Mouse (Mus musculus) adrenal gland (tissue): ENCODE measurements around the gene Samd9l.
"Not testable (repeated sequence)": the region's sequence is repeated elsewhere in the genome, so short reads cannot be mapped to it uniquely, and the experiment has no call there.

Experiments
- intact Hi-C: fragments of 180-260 bp; cut with DNase I; formaldehyde crosslinking; loops from one replicate; pipeline ENCODE4 v1.15.1; 2025
- long read RNA-seq, 2 experiments: library from polyadenylated mRNA; unstranded; transcript quantifications; one replicate each; pipeline ENCODE4 v2.0.0; 2020; ENCODE audit warnings: borderline replicate concordance in 1 of 2; ENCODE audit not compliant: insufficient replicate concordance in 1 of 2

Gene Samd9l
- long read RNA-seq, experiment 1, partial matches to known transcripts = 2 of 3 reads
- long read RNA-seq, experiment 1, other reads (novel, unspliced or antisense) = 1 of 3 reads
- long read RNA-seq, experiment 2, full-length matches to known transcripts = 1 of 2 reads
- long read RNA-seq, experiment 2, partial matches to known transcripts = 0 of 2 reads
- long read RNA-seq, experiment 2, other reads (novel, unspliced or antisense) = 1 of 2 reads

GRCm38 (mm10) chr6:3399340-3400068 is at the start of gene Samd9l:
Gene Samd9l (minus strand): TSS chr6:3399572.
- intact Hi-C loops = not testable (repeated sequence)

- intact Hi-C loops = no loop called here
Measured at GRCm38 (mm10) chr6:3447404-3447803, 48.0 kb upstream of the Samd9l start.

GRCm38 (mm10) chr6:3443905-3444304 is 44.5 kb upstream of the Samd9l start:
- intact Hi-C loops = no loop called here

- intact Hi-C loops = no loop called here
Measured at GRCm38 (mm10) chr6:3436087-3436486, 36.7 kb upstream of the Samd9l start.

GRCm38 (mm10) chr6:3430976-3431375 is 31.6 kb upstream of the Samd9l start:
- intact Hi-C loops = not testable (repeated sequence)

- intact Hi-C loops = loop anchor here (2.0 kb wide), 1 partner anchor 38 kb away; no protein-coding TSS in a partner anchor
Measured at GRCm38 (mm10) chr6:3427047-3427446, 27.7 kb upstream of the Samd9l start.

- intact Hi-C loops = not testable (repeated sequence)
Measured at GRCm38 (mm10) chr6:3425333-3425732, 26.0 kb upstream of the Samd9l start.

GRCm38 (mm10) chr6:3424613-3425277 is 25.4 kb upstream of the Samd9l start:
- intact Hi-C loops = not testable (repeated sequence)

- intact Hi-C loops = not testable (repeated sequence)
Measured at GRCm38 (mm10) chr6:3397182-3397906, 2.0 kb downstream of the Samd9l start.

GRCm38 (mm10) chr6:3395921-3396611 is 3.3 kb downstream of the Samd9l start:
- intact Hi-C loops = not testable (repeated sequence)

GRCm38 (mm10) chr6:3389995-3390394 is 9.4 kb downstream of the Samd9l start:
- intact Hi-C loops = loop anchor here (2.0 kb wide), 1 partner anchor 37 kb away; no protein-coding TSS in a partner anchor

- intact Hi-C loops = no loop called here
Measured at GRCm38 (mm10) chr6:3386565-3386964, 12.8 kb downstream of the Samd9l start.

- intact Hi-C loops = not testable (repeated sequence)
Measured at GRCm38 (mm10) chr6:3384816-3385215, 14.6 kb downstream of the Samd9l start.

GRCm38 (mm10) chr6:3384115-3384791 is 15.1 kb downstream of the Samd9l start:
- intact Hi-C loops = not testable (repeated sequence)

- intact Hi-C loops = no loop called here
Measured at GRCm38 (mm10) chr6:3379146-3379545, 20.2 kb downstream of the Samd9l start.

- intact Hi-C loops = no loop called here
Measured at GRCm38 (mm10) chr6:3376687-3377086, 22.7 kb downstream of the Samd9l start.

- intact Hi-C loops = no loop called here
Measured at GRCm38 (mm10) chr6:3369527-3369926, 29.8 kb downstream of the Samd9l start.

- intact Hi-C loops = not testable (repeated sequence)
Measured at GRCm38 (mm10) chr6:3365609-3366008, 33.8 kb downstream of the Samd9l start.

- intact Hi-C loops = not testable (repeated sequence)
Measured at GRCm38 (mm10) chr6:3345924-3346597, 53.3 kb downstream of the Samd9l start.
